Mouse (Mus musculus): Measurements from ENCODE around the gene Gm17087.

Gene Gm17087

DNA sequence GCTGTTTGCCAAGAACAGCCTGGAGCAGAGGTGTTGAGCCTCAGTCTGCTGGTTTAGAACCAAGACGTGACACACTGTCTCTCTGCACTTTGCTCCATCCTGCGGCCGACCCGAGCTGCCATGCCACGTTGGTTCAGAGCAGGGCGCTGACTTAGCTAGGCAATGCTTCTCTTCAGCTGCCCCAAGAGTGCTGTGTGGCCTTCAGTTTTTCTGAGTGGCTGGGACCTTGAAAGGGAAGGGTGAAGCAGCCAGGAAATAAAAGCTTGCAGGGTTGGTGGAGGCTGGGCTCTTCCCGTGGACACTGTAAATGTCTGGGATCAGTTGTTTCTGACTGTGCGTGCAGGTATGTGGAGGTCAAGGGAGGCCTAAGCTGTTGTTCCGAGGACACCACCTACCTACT lies 20.4 kb downstream of the Gm17087 start:
- no peak for DNase-seq (ENCODE audit: low spot score in 2 of 2)

DNA sequence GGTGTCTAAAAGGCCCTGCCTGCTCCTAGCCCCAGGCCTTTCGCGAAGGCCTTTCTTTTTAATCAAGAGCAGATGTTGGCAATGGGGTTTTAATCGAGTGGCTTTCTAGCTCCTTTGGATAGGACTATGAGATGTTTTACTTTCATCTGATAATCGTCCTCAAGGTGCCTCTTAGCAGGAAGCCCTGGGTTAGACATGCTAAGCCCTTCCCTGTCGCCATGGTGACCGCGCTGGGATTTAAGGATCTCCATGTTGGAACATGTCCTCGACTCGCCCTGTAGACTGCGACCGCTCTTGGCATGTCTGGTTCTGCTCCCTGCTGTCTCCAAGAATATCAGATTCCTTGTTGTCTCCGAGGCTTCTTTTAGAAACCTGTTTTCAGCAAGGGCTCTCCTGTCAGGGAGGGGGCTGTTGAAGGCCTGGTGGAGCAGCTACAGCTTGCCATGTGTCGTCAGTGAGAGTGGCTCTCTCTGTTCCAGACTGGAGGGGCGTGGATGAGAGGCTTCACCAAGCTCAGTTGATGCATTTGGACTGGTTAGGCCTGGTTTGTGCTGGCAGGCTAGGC lies 24.7 kb downstream of the Gm17087 start:
- DNase-seq (ENCODE audit: low spot score in 2 of 2), result no peak

GRCm38 (mm10) chr17:8538102-8538501 lies 28.6 kb downstream of the Gm17087 start:
- DNase-seq (ENCODE audit: low spot score in 2 of 2), result no peak

DNA sequence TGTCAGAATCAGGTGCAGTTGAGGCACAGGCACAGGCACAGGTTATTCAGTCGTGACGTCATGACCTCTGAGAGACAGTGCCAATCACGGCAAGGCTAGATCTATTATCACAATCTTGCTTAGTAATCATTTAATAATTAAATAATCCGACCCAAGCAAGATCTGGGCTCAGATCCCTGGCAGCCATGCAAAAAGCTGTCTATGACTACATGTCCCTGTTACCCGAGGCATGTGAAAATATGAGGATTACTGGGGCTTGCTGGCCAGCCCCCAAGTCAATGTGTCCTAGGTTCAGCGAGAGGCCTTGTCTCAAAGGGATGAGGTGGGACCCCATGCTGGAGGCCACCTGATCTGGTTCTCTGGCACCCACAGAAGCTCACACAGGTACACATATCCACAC lies 30.2 kb downstream of the Gm17087 start:
- DNase-seq (ENCODE audit: low spot score in 2 of 2), result no peak

DNA sequence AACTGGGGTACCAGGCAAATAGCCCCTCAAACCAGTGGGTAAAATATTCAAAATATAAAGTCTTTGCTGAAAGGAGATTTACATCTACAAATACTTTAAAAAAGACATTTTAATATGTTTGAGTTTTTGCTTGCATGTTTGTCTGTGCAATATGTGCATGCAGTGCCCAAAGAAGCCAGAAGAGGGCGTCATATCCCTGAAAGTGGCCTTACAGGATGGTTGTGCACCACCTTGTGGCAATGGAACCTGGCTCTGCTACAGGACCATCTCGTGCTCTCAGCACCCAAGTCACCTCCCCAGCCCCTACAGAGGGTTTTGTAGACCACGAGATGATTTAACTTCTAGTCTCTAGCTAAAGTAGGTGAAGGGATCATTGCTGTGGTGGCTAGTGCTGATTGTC lies 32.9 kb downstream of the Gm17087 start:
- no peak for DNase-seq (ENCODE audit: low spot score in 2 of 2)

GRCm38 (mm10) chr17:8532609-8533008 lies 34.1 kb downstream of the Gm17087 start:
- DNase-seq (ENCODE audit: low spot score in 2 of 2), result no peak

DNA sequence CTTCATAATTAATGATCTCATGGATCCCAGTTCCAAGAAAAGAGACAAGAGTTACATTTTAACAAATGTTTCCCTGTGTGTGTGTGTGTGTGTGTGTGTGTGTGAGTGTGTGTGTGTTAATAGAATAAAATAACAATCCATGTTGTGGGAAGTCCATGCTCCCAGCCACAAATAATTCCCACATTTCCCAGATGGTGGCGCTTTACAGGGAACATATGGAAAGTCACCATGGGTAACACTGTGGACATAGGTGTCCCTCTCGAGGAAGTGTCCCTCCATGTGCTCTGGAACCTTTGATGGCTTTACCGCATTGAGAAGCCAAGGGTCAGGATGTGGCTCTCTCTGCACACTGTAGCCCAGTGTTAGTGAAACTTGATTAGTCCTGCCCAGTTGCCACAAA lies 38.1 kb downstream of the Gm17087 start:
- no peak for DNase-seq (ENCODE audit: low spot score in 2 of 2)

DNA sequence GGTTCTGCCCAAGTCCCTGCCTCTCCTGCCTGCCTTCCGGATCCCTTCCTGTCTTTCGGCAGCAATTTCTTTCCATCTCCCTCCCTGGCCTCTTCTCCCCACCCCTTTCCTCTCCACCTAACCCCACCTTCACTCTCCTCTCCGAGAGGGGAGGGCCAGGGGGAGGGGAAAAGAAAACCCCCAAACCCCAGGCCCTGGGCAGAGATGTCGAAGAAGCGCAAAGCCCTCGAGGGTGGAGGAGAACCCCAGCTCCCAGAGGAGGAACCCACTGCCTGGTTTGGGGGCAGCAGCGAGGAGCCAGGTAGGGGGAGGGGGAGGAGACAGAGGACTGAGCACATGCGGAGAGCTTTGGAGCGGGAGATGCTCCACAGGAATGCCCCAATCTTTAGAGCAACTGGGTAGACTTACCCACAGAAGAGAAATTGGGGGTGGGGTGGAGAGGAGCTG lies 39.9 kb downstream of the Gm17087 start:
- DNase-seq (ENCODE audit: low spot score in 2 of 2), result no peak

DNA sequence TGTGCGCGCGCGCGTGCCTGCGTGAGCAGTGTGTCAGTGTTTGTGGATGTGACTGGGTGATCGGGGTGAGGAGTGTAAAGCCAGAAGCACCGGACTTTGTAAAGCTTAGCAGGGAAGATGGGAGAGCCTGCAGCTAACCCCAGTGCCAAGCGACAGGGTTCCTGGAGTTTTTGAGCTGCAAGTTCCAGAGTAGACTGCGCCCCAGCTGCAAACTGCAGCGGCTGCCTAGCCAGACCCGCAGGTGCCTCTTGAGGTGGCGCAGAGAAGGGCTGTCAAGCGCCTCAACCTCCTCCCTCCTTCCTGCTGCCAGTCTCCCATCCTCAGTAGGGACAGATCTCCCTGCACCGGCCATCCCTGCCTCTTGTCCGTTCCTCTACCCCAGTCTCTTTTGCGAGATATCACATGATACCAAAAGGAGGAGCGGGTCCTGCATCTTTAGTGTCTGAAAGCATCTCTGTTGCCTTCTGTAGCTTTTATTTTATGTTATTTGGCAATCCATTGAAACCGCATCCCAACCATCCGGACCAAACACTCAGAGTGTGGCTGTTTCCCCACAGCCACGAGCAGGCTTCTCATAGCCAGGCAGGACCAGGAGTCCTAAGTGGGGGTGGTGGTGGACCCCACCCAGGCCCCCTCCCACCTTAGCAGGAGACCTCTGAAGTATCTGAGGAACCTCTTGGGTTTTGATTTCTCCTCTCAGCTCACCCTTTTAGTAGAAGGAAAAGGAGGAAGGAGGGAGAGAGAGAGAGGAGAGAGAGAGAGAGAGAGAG lies 40.6 kb downstream of the Gm17087 start:
- no peak for DNase-seq (ENCODE audit: low spot score in 2 of 2)

GRCm38 (mm10) chr17:8525225-8525721 lies 41.5 kb downstream of the Gm17087 start, which contains the start of gene Pde10a:
Pde10a (plus strand) TSS chr17:8525372.
- DNase-seq (ENCODE audit: low spot score in 2 of 2), result no peak

- no peak for DNase-seq (ENCODE audit: low spot score in 2 of 2)
Measured at GRCm38 (mm10) chr17:8524387-8525165, 42.2 kb downstream of the Gm17087 start.

GRCm38 (mm10) chr17:8523986-8524385 lies 42.8 kb downstream of the Gm17087 start:
- no peak for DNase-seq (ENCODE audit: low spot score in 2 of 2)

DNA sequence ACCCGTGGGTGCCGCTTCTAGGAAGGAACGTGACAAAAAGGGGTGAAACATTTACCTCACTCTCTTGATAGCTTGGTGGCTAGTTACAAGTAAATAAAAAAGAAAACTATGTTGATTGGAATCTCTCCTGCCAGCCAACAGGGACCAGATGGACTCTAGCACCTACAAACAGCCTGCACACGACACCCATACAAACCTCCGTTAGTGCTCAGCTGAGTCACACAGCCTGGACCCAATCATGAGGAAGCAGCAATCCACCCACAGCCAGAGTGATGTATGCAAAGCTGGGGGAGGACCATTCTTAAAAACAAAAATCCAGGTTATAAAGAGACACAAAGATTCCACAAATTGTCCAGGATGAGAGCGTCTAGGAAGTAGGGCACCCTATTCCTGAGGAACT lies 50.7 kb downstream of the Gm17087 start:
- no peak for DNase-seq (ENCODE audit: low spot score in 2 of 2)

Data from spleen, postnatal 36 days (tissue).